Mouse (Mus musculus) heart, embryonic 16.5 days (tissue): ENCODE results near the gene Tmem81. TPM values are rescaled to one million over a fixed set of nuclear protein-coding genes. Genes with fewer than 3 reads are reported as not detected.
A peak's percentile ranks its signal among the peaks of the same experiment; 100 is the strongest.

Experiments
- ATAC-seq: fragments of 200-750 bp; cut with Nextera tagmentation; replicated peaks from 2 replicates; pipeline ENCODE4 v1.8.0; 2017; ENCODE audit warnings: moderate number of reproducible peaks; ENCODE audit not compliant: insufficient read depth, low FRiP score; ENCODE audit errors: extremely low read depth
- H3K27ac ChIP-seq: fragments of 300-500 bp; sonication (generic); 2 replicates; pipeline ENCODE4 v1.5.1; 2014; ENCODE audit warnings: mild to moderate bottlenecking, low read length, control low read depth, moderate library complexity
- H3K27me3 ChIP-seq: fragments of 300-500 bp; sonication (generic); 2 replicates; pipeline ENCODE4 v1.6.1; 2014; ENCODE audit warnings: low read length, mixed read lengths; ENCODE audit not compliant: control insufficient read depth, insufficient read depth
- H3K36me3 ChIP-seq: fragments of 300-500 bp; sonication (generic); 2 replicates; pipeline ENCODE4 v1.6.1; 2014; ENCODE audit not compliant: control insufficient read depth, insufficient read depth
- H3K4me1 ChIP-seq: fragments of 300-500 bp; sonication (generic); 2 replicates; pipeline ENCODE4 v1.6.1; 2014; ENCODE audit warnings: low read length, mixed read lengths; ENCODE audit not compliant: control insufficient read depth, insufficient read depth
- H3K4me2 ChIP-seq: fragments of 300-500 bp; sonication (generic); 2 replicates; pipeline ENCODE4 v1.6.1; 2014; ENCODE audit warnings: low read depth, mild to moderate bottlenecking, control low read depth, low read length
- H3K4me3 ChIP-seq: fragments of 300-500 bp; sonication (generic); 2 replicates; pipeline ENCODE4 v1.5.1; 2014; ENCODE audit warnings: mild to moderate bottlenecking, control low read depth, low read length
- H3K9ac ChIP-seq: fragments of 300-500 bp; sonication (generic); 2 replicates; pipeline ENCODE4 v1.6.1; 2014; ENCODE audit warnings: low read length, control low read depth
- H3K9me3 ChIP-seq: fragments of 300-500 bp; sonication (generic); replicated peaks from 2 replicates; pipeline ENCODE4 v1.6.1; 2016; ENCODE audit warnings: low read length; ENCODE audit not compliant: control insufficient read depth
- WGBS: fragments of 180-500 bp; shearing (Covaris S2); extraction: QIAGEN DNeasy Blood & Tissue Kit; methylation state at CpG from one replicate; pipeline ENCODE4 v1.1.7; 2014; 5-methylcytosine and 5-hydroxymethylcytosine counted together
- polyA plus RNA-seq: library from polyadenylated mRNA; unstranded; fragments of >200 nt; fragmentation: Nextera tagmentation; extraction: Ambion mirVana; gene quantifications from 2 replicates; pipeline ENCODE4 v1.2.1, GENCODE M21; 2015

The Tmem81 gene
- polyA plus RNA-seq, 1 experiment from 2014 or later = 0.80 TPM

- Histone ChIP-seq H3K36me3 (no peaks in the 10 kb centered on the region), H3K4me2 (peak within 1 kb of the TSS; percentile 78), H3K27me3 (no peaks in the 10 kb centered on the region), H3K4me3 (peak within 1 kb of the TSS; percentile 94), H3K27ac (peak within 1 kb of the TSS; percentile 69), H3K9me3 (no peaks in the 10 kb centered on the region), H3K9ac (peak within 1 kb of the TSS; percentile 91), H3K4me1 (peaks cover 17% of the 10 kb centered on the region)
- under 1% methylated on average over 43 of the region's 43 CpGs for WGBS
- ATAC-seq = peak; percentile 78
These were observed 28.9 kb upstream of the Tmem81 start, which contains the start of gene Rbbp5 for GRCm38 (mm10) chr1:132476928-132477691. Gene Rbbp5 (plus strand): TSS chr1:132477365.

GRCm38 (mm10) chr1:132479438-132479837, 26.6 kb upstream of the Tmem81 start:
- peaks cover 17% of the 10 kb centered on the region for H3K4me1 ChIP-seq
- H3K9ac ChIP-seq = no peak overlapping the region
- H3K9me3 ChIP-seq = no peaks in the 10 kb centered on the region
- H3K4me3 ChIP-seq = no peak overlapping the region
- 76% methylated on average over 1 of the region's 1 CpGs for WGBS
- no peak overlapping the region for H3K27ac ChIP-seq
- H3K4me2 ChIP-seq = no peak overlapping the region
- H3K27me3 ChIP-seq = no peaks in the 10 kb centered on the region
- H3K36me3 ChIP-seq = no peaks in the 10 kb centered on the region
- no peak for ATAC-seq

DNA sequence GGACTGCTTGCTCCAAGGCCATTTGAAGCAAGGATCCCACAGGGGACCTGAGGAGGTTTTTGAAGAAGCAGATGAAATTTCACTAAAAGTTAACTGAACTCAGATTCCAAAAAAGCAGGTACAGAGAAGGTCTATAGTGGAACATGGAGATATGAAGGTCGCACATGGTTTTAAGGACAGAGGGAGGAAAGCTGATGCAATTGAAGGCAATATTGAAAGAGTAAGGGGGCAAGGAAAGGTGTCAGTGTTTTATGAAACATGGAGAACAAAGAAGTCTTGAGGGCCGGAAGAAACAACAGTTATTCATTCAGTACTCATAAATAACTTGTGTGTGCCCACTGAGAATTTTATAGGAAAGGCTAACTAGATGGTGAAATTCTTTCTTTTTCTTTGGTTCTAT, 24.4 kb upstream of the Tmem81 start:
- ATAC-seq = no peak
- H3K4me1 ChIP-seq = peaks cover 11% of the 10 kb centered on the region
- H3K4me2 ChIP-seq = no peak overlapping the region
- H3K27me3 ChIP-seq = no peaks in the 10 kb centered on the region
- no peaks in the 10 kb centered on the region for H3K9me3 ChIP-seq
- no peak overlapping the region for H3K9ac ChIP-seq
- no peak overlapping the region for H3K4me3 ChIP-seq
- H3K36me3 ChIP-seq = peaks cover 3% of the 10 kb centered on the region
- H3K27ac ChIP-seq = no peak overlapping the region
- WGBS = 90% methylated on average over 2 of the region's 2 CpGs

DNA sequence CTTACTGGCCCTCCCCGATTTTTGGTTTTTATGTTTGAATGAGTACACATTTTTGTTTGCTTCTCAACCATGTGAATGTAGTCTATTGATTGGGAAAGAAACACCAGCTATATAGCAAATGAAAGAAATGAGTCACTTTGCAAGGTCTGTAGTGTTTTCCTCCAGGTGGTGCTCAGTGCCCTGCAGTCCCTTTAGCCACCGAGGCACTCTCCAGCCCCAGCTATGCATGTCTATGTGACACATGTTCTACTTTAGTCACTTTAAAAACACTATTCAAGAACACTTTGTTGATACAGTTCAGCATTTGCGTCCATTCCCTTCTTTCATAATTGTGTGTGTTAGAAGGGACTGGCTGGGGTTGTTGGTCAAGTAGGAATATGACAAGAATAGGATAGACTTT, 22.8 kb upstream of the Tmem81 start:
- H3K36me3 ChIP-seq = peaks cover 5% of the 10 kb centered on the region
- ATAC-seq = no peak

DNA sequence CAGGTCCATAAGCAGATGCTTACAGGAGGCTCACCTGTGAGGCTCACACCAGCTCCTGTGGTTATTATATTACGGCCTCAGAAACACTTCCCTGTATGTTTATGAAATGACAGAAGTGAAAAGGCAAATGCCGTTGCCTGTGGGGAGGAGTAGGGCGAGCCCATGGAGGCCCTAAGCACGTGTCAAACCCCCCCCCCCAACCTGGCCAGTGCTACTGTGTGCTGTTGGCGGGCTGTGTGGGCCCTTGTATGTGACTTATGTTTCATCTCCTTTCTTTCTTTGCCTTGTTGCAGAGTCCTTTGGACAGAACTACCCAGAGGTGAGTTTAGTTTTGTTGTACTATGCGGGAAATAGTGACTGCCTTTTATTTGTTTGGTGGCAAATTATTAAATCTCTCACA, 22.3 kb upstream of the Tmem81 start:
- no peak overlapping the region for H3K4me3 ChIP-seq
- WGBS = 85% methylated on average over 6 of the region's 6 CpGs
- ATAC-seq = no peak

More for the DNA sequence above, 22.8 kb upstream of the Tmem81 start:
- H3K9me3 ChIP-seq = no peaks in the 10 kb centered on the region
- H3K27me3 ChIP-seq = no peaks in the 10 kb centered on the region
- no peak overlapping the region for H3K9ac ChIP-seq
- no peak overlapping the region for H3K4me3 ChIP-seq
- WGBS = 83% methylated on average over 3 of the region's 3 CpGs
- no peak overlapping the region for H3K4me2 ChIP-seq
- peaks cover 5% of the 10 kb centered on the region for H3K4me1 ChIP-seq
- H3K27ac ChIP-seq = no peak overlapping the region

DNA sequence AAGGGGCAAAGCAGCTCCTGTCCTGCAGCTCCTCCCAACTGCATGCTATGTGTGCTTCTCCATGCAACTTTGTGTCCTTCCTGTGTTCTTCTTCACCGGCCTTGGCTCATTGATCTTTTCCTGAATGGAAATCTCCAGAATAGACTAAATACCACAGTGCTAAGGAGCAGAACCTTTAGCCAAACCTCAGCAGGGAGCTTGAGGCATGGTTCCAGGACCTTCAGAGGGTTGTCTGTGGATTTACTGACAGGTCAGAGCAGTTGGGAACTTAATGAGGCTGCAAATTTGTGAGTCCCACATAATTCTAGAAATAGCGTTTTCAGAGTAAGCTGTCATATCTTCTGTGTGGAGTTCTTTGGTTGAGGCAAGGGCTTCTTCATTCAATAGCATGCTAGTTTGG, 5.5 kb upstream of the Tmem81 start:
- WGBS = 95% methylated on average over 2 of the region's 2 CpGs
- H3K9ac ChIP-seq = no peak overlapping the region
- no peak for ATAC-seq
- no peak overlapping the region for H3K4me3 ChIP-seq
- no peak overlapping the region for H3K27ac ChIP-seq
- H3K9me3 ChIP-seq = no peaks in the 10 kb centered on the region
- no peak overlapping the region for H3K4me2 ChIP-seq
- H3K4me1 ChIP-seq = no peaks in the 10 kb centered on the region
- no peaks in the 10 kb centered on the region for H3K27me3 ChIP-seq
- peaks cover 46% of the 10 kb centered on the region for H3K36me3 ChIP-seq

More for the DNA sequence above, 22.3 kb upstream of the Tmem81 start:
- Histone ChIP-seq H3K9ac (no peak overlapping the region), H3K4me2 (no peak overlapping the region), H3K4me1 (peaks cover under 1% of the 10 kb centered on the region; the same call in 1 of the 2 replicates), H3K27me3 (no peaks in the 10 kb centered on the region), H3K27ac (no peak overlapping the region), H3K36me3 (peaks cover 5% of the 10 kb centered on the region), H3K9me3 (no peaks in the 10 kb centered on the region)

- Histone ChIP-seq H3K9ac (no peak overlapping the region), H3K36me3 (peaks cover 37% of the 10 kb centered on the region), H3K4me1 (no peaks in the 10 kb centered on the region), H3K27me3 (no peaks in the 10 kb centered on the region), H3K4me2 (no peak overlapping the region), H3K4me3 (no peak overlapping the region), H3K27ac (no peak overlapping the region), H3K9me3 (no peaks in the 10 kb centered on the region)
- ATAC-seq = no peak
- 91% methylated on average over 5 of the region's 5 CpGs for WGBS
These were observed 875 bp upstream of the Tmem81 start for GRCm38 (mm10) chr1:132505155-132505554.

GRCm38 (mm10) chr1:132506656-132507055, 626 bp downstream of the Tmem81 start:
- no peaks in the 10 kb centered on the region for H3K27me3 ChIP-seq
- H3K9me3 ChIP-seq = no peaks in the 10 kb centered on the region
- H3K4me2 ChIP-seq = no peak overlapping the region
- H3K4me3 ChIP-seq = no peak overlapping the region
- no peak overlapping the region for H3K9ac ChIP-seq
- ATAC-seq = no peak
- H3K4me1 ChIP-seq = no peaks in the 10 kb centered on the region
- peaks cover 28% of the 10 kb centered on the region for H3K36me3 ChIP-seq
- 93% methylated on average over 7 of the region's 7 CpGs for WGBS
- no peak overlapping the region for H3K27ac ChIP-seq

GRCm38 (mm10) chr1:132509771-132510170, 3.7 kb downstream of the Tmem81 start:
- ATAC-seq = no peak
- WGBS = 86% methylated on average over 5 of the region's 5 CpGs

More at GRCm38 (mm10) chr1:132509771-132510170, 3.7 kb downstream of the Tmem81 start:
- Histone ChIP-seq H3K4me1 (no peaks in the 10 kb centered on the region), H3K4me2 (no peak overlapping the region), H3K36me3 (peaks cover 16% of the 10 kb centered on the region), H3K27ac (no peak overlapping the region), H3K27me3 (peaks cover 3% of the 10 kb centered on the region; the same call in 1 of the 2 replicates), H3K9me3 (no peaks in the 10 kb centered on the region), H3K4me3 (no peak overlapping the region), H3K9ac (no peak overlapping the region)
